ENCODE assay signal across 19 mouse cellular contexts in the genomic region with DNA sequence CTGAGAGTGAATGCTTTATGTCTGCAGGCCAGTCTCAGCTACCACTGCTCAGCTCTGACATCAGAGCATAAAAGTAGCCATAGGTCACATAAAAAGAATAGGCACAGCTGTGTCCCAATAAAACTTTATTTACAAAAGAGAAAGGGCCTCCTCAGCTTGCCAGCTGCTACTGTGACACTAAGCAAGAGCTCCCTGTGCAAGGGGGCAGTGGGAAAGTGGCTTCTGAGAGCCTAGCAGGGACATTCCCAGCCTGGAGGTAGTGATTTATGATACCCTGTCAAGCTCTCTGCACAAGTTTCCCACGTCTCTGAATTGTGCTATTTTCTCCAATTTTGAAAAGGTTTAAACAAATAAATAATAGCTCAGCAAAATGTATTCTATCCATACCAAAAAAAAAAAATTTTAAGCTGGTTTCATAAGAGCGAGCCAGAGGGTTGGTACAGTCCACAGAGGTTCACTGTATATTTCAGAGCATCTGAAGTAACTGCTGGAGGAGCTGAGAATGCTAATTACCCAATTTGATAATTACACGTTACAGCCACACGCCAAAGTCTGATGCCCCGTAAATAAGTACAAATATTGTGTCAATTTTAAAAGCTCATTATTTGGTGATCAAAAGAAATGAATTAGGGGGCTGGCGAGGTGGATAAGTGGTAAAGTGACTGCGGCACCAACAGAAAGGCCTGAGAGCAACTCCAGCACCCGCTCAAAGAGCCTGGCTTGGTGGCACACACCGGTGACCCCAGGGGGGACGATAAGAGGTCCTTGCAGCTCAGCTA.
"Had no signal": no experiment of that assay in that cellular context is flagged by ENCODE, and none has a peak within 500 bp of the region (broad histone marks: within the 10 kb centered on the region; RNA-seq: fewer than 3 reads in every experiment).

No protein-coding gene starts in this region.

- H3K9ac ChIP-seq: kidney, embryonic 15.5 days; limb, embryonic 12.5 days; liver, embryonic 13.5 days; liver, postnatal 0 days; lung, embryonic 15.5 days; midbrain, embryonic 13.5 days; stomach, embryonic 15.5 days had no signal

- H3K27ac ChIP-seq: kidney, embryonic 15.5 days; limb, embryonic 12.5 days; liver, embryonic 13.5 days; lung, embryonic 15.5 days; macrophage; stomach, embryonic 15.5 days had no signal

- DNase-seq: kidney, adult 18-20 months; kidney, postnatal 14 days; liver; liver, embryonic 13.5 days; liver, postnatal 0 days; lung, postnatal 14 days; retina, postnatal 1 day; right cerebral cortex, postnatal 4 days; spleen, adult 18-20 months; thymus, adult 2 months; thymus, postnatal 36 days had no signal

- H3K27me3 ChIP-seq: kidney, embryonic 15.5 days; lung, embryonic 15.5 days; midbrain, embryonic 13.5 days; stomach, embryonic 15.5 days had no signal

- ATAC-seq: liver, postnatal 0 days had no signal

- H3K4me3 ChIP-seq: kidney, embryonic 15.5 days; limb, embryonic 12.5 days; liver, embryonic 13.5 days; lung, embryonic 15.5 days; megakaryocyte, embryonic 14.5 days; midbrain, embryonic 13.5 days; myocyte; stomach, embryonic 15.5 days had no signal

- H3K4me1 ChIP-seq: liver, embryonic 13.5 days; megakaryocyte, embryonic 14.5 days; stomach, embryonic 15.5 days had no signal

- H3K36me3 ChIP-seq: kidney, embryonic 15.5 days; limb, embryonic 12.5 days; liver, embryonic 13.5 days; lung, embryonic 15.5 days; midbrain, embryonic 13.5 days; stomach, embryonic 15.5 days had no signal

- H3K9me3 ChIP-seq: kidney, embryonic 15.5 days; limb, embryonic 12.5 days; liver, embryonic 13.5 days; lung, embryonic 15.5 days; megakaryocyte, embryonic 14.5 days; midbrain, embryonic 13.5 days; stomach, embryonic 15.5 days had no signal

- H3K4me2 ChIP-seq: kidney, embryonic 15.5 days; limb, embryonic 12.5 days; liver, embryonic 13.5 days; lung, embryonic 15.5 days; midbrain, embryonic 13.5 days; stomach, embryonic 15.5 days had no signal
